Mouse (Mus musculus): ENCODE data around the gene Rsl1d1. TPM values are rescaled to one million over a fixed set of nuclear protein-coding genes. Genes with fewer than 3 reads are reported as not detected.

The Rsl1d1 gene
- total RNA-seq (2021), result 10 to 100 TPM; 85.4 to 89.7 TPM
- long read RNA-seq, experiment 1, transcript Rsl1d1-201 (9 exons, 1,945 nt), result major isoform, 60 of 76 reads
- long read RNA-seq, experiment 1, partial matches to known transcripts, result 3 of 76 reads
- long read RNA-seq, experiment 1, other reads (novel, unspliced or antisense), result 12 of 76 reads
- long read RNA-seq, experiment 2, transcript Rsl1d1-201 (9 exons, 1,945 nt), result major isoform, 118 of 134 reads
- long read RNA-seq, experiment 2, partial matches to known transcripts, result 2 of 134 reads
- long read RNA-seq, experiment 2, other reads (novel, unspliced or antisense), result 13 of 134 reads

GRCm38 (mm10) chr16:11202571-11203554 is at the start of gene Rsl1d1:
Gene Rsl1d1 (minus strand): TSS chr16:11203331.
- DNase-seq (ENCODE audit: low spot score in 2 of 2), result peak; percentile 77 to 82

GRCm38 (mm10) chr16:11247791-11248190 is 44.7 kb upstream of the Rsl1d1 start:
- no peak for DNase-seq (ENCODE audit: low spot score in 2 of 2)

- DNase-seq (ENCODE audit: low spot score in 2 of 2), result no peak
Observed at GRCm38 (mm10) chr16:11245767-11246166, 42.6 kb upstream of the Rsl1d1 start.

GRCm38 (mm10) chr16:11242401-11242800 is 39.3 kb upstream of the Rsl1d1 start:
- no peak for DNase-seq (ENCODE audit: low spot score in 2 of 2)

GRCm38 (mm10) chr16:11217801-11218200 is 14.7 kb upstream of the Rsl1d1 start:
- no peak for DNase-seq (ENCODE audit: low spot score in 2 of 2)

- peak in 1 of 2 experiments; percentile 9 for DNase-seq (ENCODE audit: low spot score in 2 of 2)
Observed at GRCm38 (mm10) chr16:11203600-11204390, 664 bp upstream of the Rsl1d1 start.

GRCm38 (mm10) chr16:11201740-11202394 is 1.3 kb downstream of the Rsl1d1 start:
- no peak for DNase-seq (ENCODE audit: low spot score in 2 of 2)

GRCm38 (mm10) chr16:11200247-11200646 is 2.9 kb downstream of the Rsl1d1 start:
- DNase-seq (ENCODE audit: low spot score in 2 of 2), result no peak

- DNase-seq (ENCODE audit: low spot score in 2 of 2), result no peak
Observed at GRCm38 (mm10) chr16:11198467-11198866, 4.7 kb downstream of the Rsl1d1 start.

- no peak for DNase-seq (ENCODE audit: low spot score in 2 of 2)
Observed at GRCm38 (mm10) chr16:11197052-11197451, 6.1 kb downstream of the Rsl1d1 start.

GRCm38 (mm10) chr16:11193231-11193630 is 9.9 kb downstream of the Rsl1d1 start:
- no peak for DNase-seq (ENCODE audit: low spot score in 2 of 2)

- no peak for DNase-seq (ENCODE audit: low spot score in 2 of 2)
Observed at GRCm38 (mm10) chr16:11190150-11190549, 13.0 kb downstream of the Rsl1d1 start.

- no peak for DNase-seq (ENCODE audit: low spot score in 2 of 2)
Observed at GRCm38 (mm10) chr16:11177404-11177803, 25.7 kb downstream of the Rsl1d1 start.

- no peak for DNase-seq (ENCODE audit: low spot score in 2 of 2)
Observed at GRCm38 (mm10) chr16:11176884-11177244, 26.3 kb downstream of the Rsl1d1 start.

- DNase-seq (ENCODE audit: low spot score in 2 of 2), result peak; percentile 77 to 87
Observed at GRCm38 (mm10) chr16:11176208-11176883, 26.8 kb downstream of the Rsl1d1 start, which contains the start of gene Zc3h7a. Gene Zc3h7a (minus strand): TSS chr16:11176393.

- DNase-seq (ENCODE audit: low spot score in 2 of 2), result peak; percentile 19 to 45
Observed at GRCm38 (mm10) chr16:11175489-11176207, 27.5 kb downstream of the Rsl1d1 start.

GRCm38 (mm10) chr16:11175100-11175488 is 28.0 kb downstream of the Rsl1d1 start:
- no peak for DNase-seq (ENCODE audit: low spot score in 2 of 2)

- peak; percentile 3 to 38 for DNase-seq (ENCODE audit: low spot score in 2 of 2)
Observed at GRCm38 (mm10) chr16:11174671-11175081, 28.5 kb downstream of the Rsl1d1 start.

GRCm38 (mm10) chr16:11171679-11172078 is 31.5 kb downstream of the Rsl1d1 start:
- DNase-seq (ENCODE audit: low spot score in 2 of 2), result no peak

All from adrenal gland, postnatal 4 days (tissue).